Mouse (Mus musculus) natural killer cell, adult 2 months (primary cell): ENCODE data around the gene Nup43.
"Not testable (repeated sequence)": the region's sequence is repeated elsewhere in the genome, so short reads cannot be mapped to it uniquely, and the experiment has no call there.

Experiments
- DNase-seq, 2 experiments: peaks; one replicate each; pipeline ENCODE4 v3.0.0; 2022; ENCODE audit warnings: low spot score in 2 of 2

Gene Nup43

GRCm38 (mm10) chr10:7667342-7667802 is at the start of gene Nup43:
Gene Nup43, plus strand, starts transcription at chr10:7667503.
- DNase-seq = peak; percentile 78 to 85

GRCm38 (mm10) chr10:7617556-7617955 is 49.7 kb upstream of the Nup43 start:
- not testable (repeated sequence) for DNase-seq

GRCm38 (mm10) chr10:7619821-7620241 is 47.5 kb upstream of the Nup43 start:
- no peak for DNase-seq

GRCm38 (mm10) chr10:7620723-7621122 is 46.6 kb upstream of the Nup43 start:
- no peak for DNase-seq

GRCm38 (mm10) chr10:7622378-7622777 is 44.9 kb upstream of the Nup43 start:
- DNase-seq = no peak

GRCm38 (mm10) chr10:7623861-7624518 is 43.3 kb upstream of the Nup43 start:
- DNase-seq = no peak

- no peak for DNase-seq
These were observed 38.2 kb upstream of the Nup43 start for GRCm38 (mm10) chr10:7629092-7629491.

- no peak for DNase-seq
These were observed 37.0 kb upstream of the Nup43 start for GRCm38 (mm10) chr10:7630286-7630685.

- DNase-seq = no peak
These were observed 36.2 kb upstream of the Nup43 start for GRCm38 (mm10) chr10:7630951-7631720.

GRCm38 (mm10) chr10:7640366-7640765 is 26.9 kb upstream of the Nup43 start:
- no peak for DNase-seq

- DNase-seq = no peak
These were observed 21.4 kb upstream of the Nup43 start for GRCm38 (mm10) chr10:7645911-7646310.

- DNase-seq = no peak
These were observed 18.2 kb upstream of the Nup43 start for GRCm38 (mm10) chr10:7649059-7649458.

- no peak for DNase-seq
These were observed 16.2 kb upstream of the Nup43 start for GRCm38 (mm10) chr10:7651057-7651456.

GRCm38 (mm10) chr10:7662471-7663141 is 4.7 kb upstream of the Nup43 start:
- peak; percentile 73 to 77 for DNase-seq

- peak; percentile 89 to 91 for DNase-seq
These were observed 3.9 kb upstream of the Nup43 start for GRCm38 (mm10) chr10:7663159-7664026.

GRCm38 (mm10) chr10:7664027-7664526 is 3.2 kb upstream of the Nup43 start:
- no peak for DNase-seq

GRCm38 (mm10) chr10:7664889-7665288 is 2.4 kb upstream of the Nup43 start:
- DNase-seq = no peak

GRCm38 (mm10) chr10:7673673-7674072 is 6.4 kb downstream of the Nup43 start:
- peak; percentile 28 to 33 for DNase-seq

GRCm38 (mm10) chr10:7680731-7681301 is 13.5 kb downstream of the Nup43 start, which contains the start of the genes Pcmt1 and Lats1:
Gene Pcmt1, minus strand, starts transcription at chr10:7681136.
Gene Lats1, plus strand, starts transcription at chr10:7681214.
- peak; percentile 78 for DNase-seq

GRCm38 (mm10) chr10:7681343-7682025 is 14.2 kb downstream of the Nup43 start:
- peak; percentile 36 to 42 for DNase-seq
